Mouse (Mus musculus): Measurements from ENCODE around the gene Arl11. TPM values are rescaled to one million over a fixed set of nuclear protein-coding genes. Genes with fewer than 3 reads are reported as not detected.

The Arl11 gene
- total RNA-seq, 2 experiments from 2014 or later, result 0.70 to 0.82 TPM

Other genes with a start within 250 kb of the Arl11 start
- gene Sacs, start 171.3 kb upstream of the Arl11 start, total RNA-seq (2021), result 10 to 100 TPM; 56.6 to 62.7 TPM
- not detected for gene Sgcg, start 51.3 kb upstream of the Arl11 start, total RNA-seq (2021)
- gene Ebpl, start 50.7 kb downstream of the Arl11 start, total RNA-seq (2021), result 1 to 10 TPM; 4.3 to 4.5 TPM
- gene Kpna3, start 130.1 kb downstream of the Arl11 start, total RNA-seq (2021), result 10 to 100 TPM; 79.1 to 79.7 TPM
- gene Spryd7, start 247.1 kb downstream of the Arl11 start, total RNA-seq (2021), result 10 to 100 TPM; 43.2 to 45.9 TPM

Measured in left cerebral cortex, postnatal 14 days (tissue).